Mouse (Mus musculus) CD4-positive, CD25-positive, alpha-beta regulatory T cell, adult 2 months (primary cell): ENCODE data around the gene Gm20388.

Experiments used
- DNase-seq: peaks from one replicate; pipeline ENCODE4 v3.0.0-alpha.2; 2012; ENCODE audit warnings: low read depth, low spot score

The Gm20388 gene

DNA sequence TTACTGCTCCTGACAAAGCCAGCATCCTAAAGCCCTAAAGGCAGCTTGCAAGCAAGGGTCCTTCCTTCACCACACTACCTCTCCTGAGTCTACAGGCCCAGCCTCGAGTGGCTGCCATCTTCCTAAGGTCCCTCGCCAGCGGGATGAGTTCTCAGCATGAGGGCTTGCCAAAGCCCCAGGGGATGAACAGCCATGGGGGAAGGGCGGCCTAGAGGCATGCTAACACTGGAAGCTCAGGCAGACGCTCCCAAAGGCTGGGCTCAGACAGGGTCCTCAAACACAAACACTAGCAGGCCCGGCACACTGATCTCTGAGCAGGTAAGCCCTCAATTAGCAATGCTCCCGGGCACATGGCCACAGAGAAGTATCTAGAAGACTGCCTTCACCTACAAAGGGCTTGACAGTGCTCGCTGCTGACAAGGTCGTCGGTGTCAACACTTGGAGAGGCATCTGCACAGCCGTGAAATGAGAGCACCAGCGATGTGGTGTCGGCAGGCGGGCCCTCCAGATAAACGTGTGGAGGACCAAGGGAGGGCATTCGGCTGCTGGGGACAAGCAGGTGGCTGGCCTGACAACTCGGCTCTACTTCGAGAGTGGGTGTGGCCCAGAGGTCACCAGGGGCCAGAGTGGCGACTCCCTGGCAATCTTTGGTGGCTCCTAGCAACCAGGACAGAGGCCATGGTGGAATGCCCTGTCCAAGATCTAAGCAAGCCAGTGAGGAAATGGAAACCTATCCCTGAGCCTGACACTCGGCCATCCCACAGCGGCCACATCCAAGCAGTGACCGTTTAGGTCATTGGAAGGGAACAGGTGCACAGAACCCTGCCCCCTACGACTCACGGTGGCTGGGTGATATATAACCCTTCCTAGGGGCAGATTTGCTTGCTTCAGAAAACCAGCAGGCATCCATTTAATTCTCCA lies 1640.7 kb downstream of the Gm20388 start:
- DNase-seq, result no peak

DNA sequence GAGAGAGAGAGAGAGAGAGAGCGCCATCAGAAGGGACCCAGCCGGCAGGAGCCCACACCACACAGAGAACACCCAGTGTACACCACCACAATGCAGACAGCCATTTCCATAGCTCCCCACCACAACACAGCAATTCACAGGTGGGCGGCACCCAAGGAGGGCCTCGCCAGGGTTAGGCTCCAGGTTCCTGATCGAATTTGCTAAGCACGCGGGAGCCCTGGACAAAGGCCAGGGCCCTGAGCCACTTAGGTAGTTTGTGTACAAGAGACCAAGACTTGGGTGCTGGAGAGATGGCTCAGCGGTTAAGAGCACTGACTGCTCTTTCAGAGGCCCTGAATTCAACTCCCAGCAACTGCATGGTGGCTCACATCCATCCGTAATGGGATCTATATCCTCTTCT lies 1641.9 kb downstream of the Gm20388 start:
- no peak for DNase-seq

DNA sequence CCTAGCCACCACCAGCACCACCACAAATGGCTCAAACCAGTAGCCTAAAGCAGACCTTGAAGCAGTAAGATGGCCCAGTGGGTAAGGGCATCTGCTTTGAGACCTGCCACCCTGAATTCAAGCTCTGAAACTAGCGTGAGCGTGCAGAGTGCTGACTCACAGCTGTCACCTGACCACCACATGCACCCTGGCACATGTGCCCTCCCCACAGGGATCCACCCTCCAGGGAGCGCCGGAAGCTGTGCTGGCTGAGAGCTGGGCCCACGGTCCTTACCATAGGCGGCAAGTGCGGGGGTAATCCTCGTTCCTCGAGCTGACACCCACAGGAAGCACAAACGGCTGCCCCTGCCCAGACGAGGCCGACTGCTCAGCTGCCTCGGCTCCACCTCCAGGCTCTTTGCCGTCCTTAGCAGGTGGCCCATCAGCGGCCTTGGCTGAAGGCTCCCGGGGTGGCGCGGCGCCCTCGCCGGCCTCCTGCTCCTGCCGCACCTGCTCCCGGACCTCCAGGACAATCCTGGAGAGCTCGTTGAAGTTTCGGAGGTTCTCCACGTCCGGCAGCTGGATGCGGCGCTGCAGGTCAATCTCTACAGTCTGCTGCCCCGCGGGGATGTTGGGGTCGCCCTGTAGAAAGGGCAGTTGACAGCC lies 1643.3 kb downstream of the Gm20388 start:
- DNase-seq, result no peak

DNA sequence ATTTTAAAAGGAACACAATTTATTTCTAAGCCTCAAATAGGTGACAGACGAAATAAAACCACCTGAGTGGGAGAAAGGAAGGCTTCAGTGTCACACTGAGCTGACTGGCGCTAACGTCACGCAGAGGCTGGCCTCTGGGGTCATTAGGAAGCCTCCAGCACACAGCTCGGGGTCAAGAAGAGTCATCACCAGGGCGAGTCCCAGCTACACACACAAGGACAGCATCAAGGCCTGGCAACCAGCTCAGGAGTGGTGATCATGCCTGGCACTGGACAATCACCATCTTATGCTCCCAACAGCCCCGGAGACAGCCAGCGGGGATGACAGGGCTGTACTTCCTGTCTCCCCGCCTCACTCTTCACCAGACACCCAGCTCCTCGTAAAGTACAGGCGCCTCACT lies 1647.1 kb downstream of the Gm20388 start:
- no peak for DNase-seq

DNA sequence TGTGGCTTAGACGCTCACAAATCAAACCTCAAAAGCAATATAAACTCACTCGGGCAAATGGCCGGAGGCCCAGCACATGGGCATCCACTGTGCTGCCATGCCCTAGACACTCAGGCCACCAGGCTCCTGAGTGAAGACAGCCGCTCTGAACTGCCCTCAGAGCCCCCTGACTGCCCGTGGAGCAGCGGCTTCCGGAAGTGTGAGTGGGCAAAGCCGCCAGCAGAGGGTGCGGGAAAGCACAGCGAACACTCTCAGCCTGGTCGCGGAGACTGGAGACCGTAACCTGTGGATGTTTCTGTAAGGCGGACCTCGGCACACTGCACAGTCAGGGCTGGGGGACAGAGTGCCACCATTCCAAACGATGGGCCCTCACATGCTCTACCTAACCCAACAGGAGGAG lies 1647.9 kb downstream of the Gm20388 start:
- no peak for DNase-seq

DNA sequence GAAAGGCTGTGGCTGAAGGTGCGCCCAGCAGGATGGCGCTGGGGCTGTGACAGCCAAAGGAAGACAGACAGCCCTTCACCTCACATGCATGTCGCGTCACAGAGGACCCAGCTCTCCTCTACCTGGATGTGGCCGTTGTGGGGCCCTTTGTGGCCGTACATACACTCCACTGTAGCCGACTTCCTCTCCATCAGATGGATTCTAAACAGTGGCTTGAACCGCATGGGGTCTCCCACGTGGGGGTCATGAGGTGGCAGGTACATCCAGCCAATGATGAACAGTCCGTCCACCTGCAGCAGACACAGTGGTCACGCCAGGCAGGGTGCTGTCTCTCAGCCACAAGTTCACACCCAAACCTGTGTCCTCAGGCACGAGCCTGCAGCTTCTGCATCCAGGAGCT lies 1649.2 kb downstream of the Gm20388 start:
- no peak for DNase-seq

DNA sequence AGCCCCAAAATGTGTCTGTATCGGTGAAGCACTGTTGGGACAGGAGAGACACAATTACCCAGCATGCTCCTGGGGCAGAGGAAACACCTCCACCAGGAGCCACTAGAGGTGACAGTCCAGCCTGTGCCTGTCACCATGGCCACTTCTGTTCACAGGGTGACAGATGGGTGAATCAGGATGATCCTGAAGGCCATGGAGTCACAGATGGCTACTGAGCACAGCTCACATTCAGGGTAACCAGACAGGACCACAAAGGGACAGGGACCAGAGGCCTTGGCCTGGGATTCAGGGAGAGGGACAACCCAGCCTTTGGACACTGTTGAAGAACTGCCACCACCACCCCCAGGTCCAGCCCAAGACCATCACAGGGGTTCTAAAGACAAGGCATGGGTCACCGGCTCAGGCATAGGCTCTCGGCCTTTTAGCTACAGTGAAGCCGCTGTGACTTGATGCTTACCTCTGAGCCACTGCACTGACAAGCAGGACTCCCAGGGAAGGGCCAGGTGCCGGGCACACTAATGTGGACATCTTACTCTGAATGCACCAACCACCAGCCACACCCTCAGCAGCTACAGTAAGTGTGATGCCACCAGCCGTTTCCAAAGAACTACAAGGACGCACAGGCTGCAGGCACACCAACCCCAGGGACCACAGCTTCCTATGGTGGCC lies 1649.9 kb downstream of the Gm20388 start:
- no peak for DNase-seq

DNA sequence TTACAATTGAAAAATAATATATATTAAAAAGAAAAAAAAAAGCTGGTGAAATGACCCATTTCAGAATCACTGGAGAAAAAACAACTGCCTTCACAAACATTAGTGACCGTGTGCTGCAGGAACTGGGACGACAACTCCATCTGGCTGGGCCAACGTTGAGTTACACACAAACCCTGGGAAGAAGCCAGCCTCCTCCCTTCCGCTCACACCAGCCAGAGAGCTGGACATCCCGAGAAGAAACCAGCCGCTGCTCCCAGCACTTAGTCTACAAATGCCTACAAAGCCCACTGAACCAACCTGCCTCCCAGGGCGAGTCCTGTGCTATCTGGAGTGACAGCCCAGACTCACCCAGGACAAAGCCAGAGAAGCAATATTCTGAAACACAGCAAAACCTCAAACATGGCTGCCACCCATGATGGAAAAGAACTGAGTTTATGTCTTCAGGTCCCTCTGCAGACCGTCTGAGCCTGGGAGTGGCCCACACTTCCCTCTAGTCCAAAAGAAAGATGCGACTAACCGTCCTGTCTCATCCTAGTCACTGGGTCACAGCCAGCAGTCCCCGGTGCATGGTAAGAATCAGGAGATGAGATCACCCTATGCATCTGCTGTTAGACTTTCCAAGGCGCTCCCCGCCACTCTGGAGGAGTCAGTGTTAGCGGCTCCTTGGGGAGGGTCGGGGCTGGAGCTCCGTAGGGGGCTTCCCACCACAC lies 1651.2 kb downstream of the Gm20388 start:
- no peak for DNase-seq

DNA sequence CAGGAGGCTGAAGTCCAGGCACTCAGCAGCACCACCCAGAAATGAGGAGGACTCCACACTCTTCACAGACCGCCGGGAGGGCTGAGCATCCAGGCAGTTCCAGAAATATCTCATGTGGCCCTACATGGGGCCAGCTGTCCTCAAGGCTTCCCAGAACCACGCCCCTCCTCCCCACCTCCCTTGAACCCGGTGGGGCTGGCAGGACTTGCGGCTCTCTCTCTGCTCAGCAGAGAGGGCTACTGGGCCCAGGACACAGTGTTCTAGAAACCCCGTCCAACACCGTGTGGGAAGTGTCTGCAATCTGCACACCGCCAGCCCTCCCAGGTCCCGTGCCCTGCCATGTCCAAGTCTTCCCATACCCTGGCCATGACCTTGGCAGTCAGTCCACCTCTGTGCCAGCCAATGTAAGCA lies 1652.3 kb downstream of the Gm20388 start:
- no peak for DNase-seq

DNA sequence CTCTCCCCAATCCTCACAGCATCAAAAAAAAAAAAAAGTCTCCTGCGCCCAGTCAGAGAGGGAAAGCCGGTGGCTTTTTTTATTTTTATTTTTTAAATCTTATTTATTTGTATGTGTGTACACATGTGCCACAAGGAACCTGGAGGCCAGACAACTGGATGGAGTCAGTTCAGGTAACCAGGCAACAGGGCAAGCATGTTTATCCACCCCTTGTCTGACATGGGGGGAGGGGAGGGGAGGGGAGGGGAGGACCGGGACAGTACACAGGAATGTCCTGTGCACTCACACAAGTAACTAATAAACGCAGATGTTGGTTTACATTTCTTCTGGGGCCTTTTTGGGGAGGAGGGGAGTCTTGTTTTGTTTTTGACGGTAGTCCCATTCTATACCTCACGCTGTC lies 1653.1 kb downstream of the Gm20388 start:
- no peak for DNase-seq

DNA sequence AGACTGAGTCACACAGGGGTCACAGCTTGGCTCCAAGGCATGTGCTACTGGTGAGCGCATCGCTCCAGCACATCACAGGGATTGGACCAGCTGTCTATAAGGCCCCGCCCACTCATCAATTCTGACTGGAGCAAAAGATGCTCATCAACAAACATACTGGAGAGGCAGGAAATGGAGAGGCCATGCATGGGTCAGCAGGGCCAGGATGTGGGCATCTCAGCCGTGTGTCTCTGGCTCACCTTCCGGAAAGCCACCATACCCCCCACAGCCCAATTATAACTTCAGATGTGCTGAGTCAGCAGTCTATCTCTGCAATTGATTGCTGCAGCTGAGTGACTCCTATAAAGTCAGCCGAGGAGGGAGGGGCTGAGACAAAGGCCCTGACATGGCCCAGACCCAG lies 1657.7 kb downstream of the Gm20388 start:
- peak; percentile 12 for DNase-seq

DNA sequence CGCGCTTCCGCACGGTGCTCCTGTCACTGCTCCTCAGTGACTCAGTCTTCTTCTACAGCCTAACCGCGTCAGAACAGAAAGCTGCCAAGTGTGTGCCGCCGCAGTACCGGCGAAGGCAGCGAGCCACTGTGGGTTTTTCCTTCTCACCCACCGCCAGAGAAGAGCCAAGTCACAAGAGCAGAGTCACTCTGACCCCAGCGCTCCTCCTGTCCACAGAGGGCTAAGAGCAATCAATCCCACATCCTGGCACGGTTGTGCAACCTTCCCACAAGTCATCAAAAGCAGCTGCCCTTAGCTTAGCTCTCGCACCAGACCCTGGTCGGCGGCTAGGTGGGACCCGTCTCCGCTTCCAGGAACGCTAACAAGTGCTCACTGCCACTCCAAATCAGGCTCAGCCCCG lies 1659.7 kb downstream of the Gm20388 start:
- no peak for DNase-seq

DNA sequence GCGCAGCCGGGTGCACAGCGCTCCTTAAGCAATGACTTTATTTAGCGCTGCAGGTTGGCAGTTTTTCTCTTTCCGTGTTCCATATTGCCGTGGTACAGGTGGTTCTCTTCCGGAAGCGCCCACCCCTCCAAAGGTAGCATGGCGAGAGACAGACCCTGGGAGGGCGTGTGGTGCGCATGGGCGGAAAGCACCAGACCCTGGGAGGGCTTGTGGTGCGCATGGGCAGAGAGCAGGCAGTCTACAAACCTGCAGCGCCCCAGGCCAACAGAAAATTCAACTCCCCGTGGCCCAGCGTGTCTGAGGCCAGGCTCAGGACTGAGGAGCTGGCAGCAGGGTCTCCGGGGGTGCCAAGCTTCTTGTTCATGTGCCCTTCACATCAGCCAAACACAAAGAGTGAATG lies 1660.2 kb downstream of the Gm20388 start:
- no peak for DNase-seq

DNA sequence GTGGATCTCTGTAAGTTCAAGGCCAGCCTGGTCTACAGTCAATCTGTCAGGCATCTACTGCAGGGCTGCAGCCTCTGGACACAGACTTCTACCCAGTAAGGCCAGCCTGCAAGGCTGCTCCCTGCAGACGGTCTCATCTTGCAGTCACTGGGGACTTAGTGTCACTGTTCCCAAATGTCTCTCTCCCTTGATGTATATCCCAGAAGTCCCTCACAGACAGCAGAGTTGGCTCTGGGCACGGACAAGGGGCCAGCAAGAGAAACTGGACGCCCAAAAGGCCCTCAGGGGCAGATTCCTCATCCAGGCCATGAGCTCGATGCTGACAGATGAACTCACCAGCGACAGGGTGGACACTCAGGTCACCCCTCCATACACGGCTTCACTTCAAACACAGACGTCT lies 1661.5 kb downstream of the Gm20388 start:
- DNase-seq, result no peak

DNA sequence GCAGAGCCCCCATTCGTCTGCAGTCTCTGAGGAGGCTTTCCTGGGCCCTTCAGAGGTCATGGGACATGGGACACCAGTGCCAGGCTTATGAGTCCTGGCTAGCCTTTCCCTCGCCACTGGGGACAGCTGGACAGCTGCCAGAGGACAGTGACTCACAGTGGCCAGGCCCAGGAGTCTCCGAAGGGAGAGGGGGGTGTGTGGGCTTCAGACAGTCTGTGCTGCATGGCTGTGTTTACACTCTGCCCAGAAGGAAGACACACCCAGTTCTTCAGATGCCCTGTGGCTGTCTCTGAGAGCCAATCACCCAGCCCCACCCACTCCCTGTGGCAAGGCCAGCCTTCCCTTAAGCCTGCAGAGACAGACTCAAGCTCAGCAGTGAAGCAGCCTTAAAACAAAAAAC lies 1662.6 kb downstream of the Gm20388 start:
- no peak for DNase-seq

DNA sequence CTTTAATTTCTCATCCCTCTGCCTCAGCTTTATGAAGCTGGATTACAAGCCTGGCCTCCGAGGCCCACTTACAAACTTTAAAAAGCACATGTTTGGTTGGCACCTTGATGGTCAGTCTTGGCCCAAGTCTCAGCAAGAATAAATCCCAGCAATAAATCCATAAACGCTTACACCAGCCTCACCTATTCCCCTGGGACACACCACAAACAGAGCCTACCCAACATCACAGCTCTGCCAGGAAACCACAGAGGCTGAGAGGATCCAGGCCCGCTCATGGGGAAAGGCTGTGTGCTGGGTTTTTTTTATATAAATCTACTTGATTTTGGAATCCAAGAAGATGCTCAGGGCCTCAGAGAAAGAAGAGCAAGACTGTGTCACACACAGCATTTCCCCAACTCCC lies 1665.0 kb downstream of the Gm20388 start:
- no peak for DNase-seq

DNA sequence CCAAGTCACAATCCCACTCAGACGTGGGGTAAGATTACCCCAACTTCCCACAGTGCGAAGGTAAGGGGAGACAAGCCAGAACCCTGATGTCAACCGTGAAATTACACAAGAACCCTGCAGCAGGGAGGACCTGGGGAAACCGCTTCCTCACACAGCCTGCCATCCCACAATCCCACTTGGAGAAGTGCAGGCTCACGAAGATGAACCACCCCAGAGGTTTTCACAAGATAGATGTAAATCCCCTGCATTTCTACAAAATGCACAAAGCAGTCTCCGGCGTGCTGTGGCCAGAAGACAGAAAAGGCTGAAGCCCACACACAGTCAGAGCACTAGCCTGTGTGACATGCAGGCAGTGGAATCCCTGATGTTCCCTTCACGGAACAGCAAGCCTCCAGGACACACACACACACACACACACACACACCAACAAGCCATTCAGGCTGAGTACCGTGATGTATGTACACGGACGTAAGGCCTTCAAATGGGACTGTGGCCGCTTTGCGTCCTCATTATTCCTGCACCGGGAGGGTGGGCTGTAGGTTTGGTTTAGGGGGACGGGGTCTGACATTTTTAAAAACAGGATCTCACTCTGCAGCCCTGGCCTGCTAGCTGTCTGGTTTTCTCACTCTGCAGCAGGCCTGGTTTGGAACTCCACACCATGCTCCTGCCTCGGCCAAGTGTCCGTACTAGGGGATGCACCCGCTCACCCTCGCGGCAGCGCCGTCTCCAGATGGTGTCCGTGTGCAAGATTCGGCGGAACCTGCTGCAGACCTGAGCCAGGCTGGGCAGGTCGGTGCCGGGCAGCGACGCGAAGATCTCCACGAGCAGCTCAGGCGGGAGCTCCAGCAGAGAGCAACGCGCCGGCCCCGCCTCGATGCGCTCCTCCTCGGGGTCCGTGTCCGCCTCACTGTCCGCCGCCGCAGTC lies 1667.4 kb downstream of the Gm20388 start:
- DNase-seq, result peak; percentile 42

DNA sequence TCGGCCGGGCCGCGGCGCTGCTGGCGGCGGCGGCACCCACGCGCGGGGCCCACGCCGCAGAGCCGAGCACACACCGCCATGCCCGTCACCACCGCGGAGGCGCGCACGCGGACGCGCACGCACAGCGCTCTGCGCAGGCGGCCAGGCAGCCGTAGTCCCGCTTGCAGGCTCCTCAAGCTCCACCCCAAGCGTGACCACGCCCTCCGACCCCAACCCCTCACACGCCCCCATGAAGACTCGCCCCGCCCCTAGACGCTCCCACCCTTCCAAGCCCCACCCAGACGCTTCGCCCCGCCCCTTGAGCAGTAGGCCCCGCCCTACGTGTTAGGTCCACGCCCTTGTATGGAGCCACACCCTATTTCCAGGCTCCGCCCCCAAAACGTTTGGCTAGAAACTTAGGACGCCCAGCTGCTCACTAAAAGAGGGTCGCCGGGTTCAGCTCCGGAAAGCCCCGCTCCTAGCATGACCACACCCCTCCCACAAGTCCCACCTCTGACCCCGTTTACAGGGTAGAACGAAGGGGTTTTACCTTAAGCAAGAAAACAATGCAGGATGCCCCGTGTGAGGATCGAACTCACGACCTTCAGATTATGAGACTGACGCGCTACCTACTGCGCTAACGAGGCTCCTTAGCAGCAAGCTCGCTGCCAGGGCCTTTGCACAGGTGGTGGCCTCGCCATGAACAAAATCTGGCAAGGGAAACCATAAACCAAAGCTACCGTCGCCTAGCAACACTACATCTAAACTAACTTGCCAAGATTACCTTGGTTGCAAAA lies 1668.2 kb downstream of the Gm20388 start, which contains the start of gene Fbxo31:
Fbxo31 (minus strand) TSS at position 131 of the 776 bp plus-strand sequence.
- DNase-seq, result peak; percentile 97

DNA sequence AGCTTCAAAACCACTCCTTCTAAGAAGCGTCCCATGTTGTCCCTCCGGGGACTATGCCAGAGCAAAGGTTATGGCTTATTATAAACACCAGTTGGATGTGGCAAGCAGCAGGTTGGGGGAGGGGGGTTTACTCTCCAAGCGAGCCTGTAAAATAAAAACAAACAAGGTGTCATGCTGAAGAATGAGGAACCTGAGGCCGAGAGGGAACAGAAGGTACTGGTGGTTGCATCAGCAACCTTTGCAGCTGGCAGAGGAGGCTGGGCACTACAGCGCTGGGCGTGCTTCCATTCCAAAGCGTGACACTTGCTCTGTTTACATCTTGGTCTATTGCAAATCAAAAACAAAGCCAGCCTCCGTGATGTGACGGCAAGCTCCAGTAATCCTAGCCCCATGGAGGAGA lies 1669.8 kb downstream of the Gm20388 start:
- no peak for DNase-seq

DNA sequence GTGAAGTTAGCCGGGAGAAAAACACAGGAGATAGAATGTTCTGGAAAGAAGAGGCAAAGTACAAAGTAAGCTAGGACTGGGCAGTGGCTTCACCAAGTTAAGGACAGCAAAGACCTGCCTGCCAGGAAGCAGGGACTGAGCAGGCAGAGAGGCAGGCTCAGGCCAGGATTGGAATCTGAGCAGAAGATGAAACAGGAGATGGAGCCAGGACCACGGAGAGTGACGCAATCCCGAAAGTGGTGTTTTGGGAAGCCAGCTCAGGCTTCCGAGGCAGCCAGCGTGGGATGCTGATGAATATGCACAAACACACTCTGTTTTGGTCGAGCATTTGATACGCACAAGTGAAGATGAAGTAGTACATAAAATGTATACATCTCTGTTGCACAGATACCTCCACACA lies 1673.0 kb downstream of the Gm20388 start:
- no peak for DNase-seq
